Mouse (Mus musculus) ES-E14 (cell line): Measurements from ENCODE around the gene Lnx1.

Source experiments
- CHD2 ChIP-seq: IDR thresholded peaks from 2 replicates; pipeline ENCODE4 v1.6.1; 2014; ENCODE audit warnings: mild to moderate bottlenecking, low read depth, low read length, inconsistent platforms
- HCFC1 ChIP-seq: IDR thresholded peaks from 2 replicates; pipeline ENCODE4 v1.6.1; 2012; ENCODE audit warnings: low read length, inconsistent platforms, borderline replicate concordance; ENCODE audit not compliant: insufficient read depth
- MAFK ChIP-seq: IDR thresholded peaks from 2 replicates; pipeline ENCODE4 v1.6.1; 2014; ENCODE audit warnings: mild to moderate bottlenecking, low read depth, low read length, inconsistent platforms; ENCODE audit not compliant: insufficient read depth
- ZC3H11A ChIP-seq: IDR thresholded peaks from 2 replicates; pipeline ENCODE4 v1.6.1; 2012; ENCODE audit warnings: low read depth, mild to moderate bottlenecking, inconsistent platforms, low read length, borderline replicate concordance

GRCm38 (mm10) chr5:74720661-74721060, 17.9 kb upstream of the Lnx1 start:
- TF ChIP-seq CHD2 (no peak), HCFC1 (no peak), ZC3H11A (no peak), MAFK (no peak)
